Mouse (Mus musculus) midbrain, postnatal 0 days (tissue): ENCODE data around the gene Fam160b1. TPM values are rescaled to one million over a fixed set of nuclear protein-coding genes. Genes with fewer than 3 reads are reported as not detected.

ENCODE experiments used
- ATAC-seq: fragments of 200-750 bp; cut with Nextera tagmentation; 2 replicates; pipeline ENCODE4 v1.8.0; 2017; ENCODE audit warnings: moderate number of reproducible peaks, mild to moderate bottlenecking, moderate TSS enrichment, moderate library complexity; ENCODE audit not compliant: low FRiP score
- DNase-seq: peaks from one replicate; pipeline ENCODE4 v3.0.0-alpha.2; 2015; ENCODE audit warnings: low spot score
- H3K27ac ChIP-seq: fragments of 300-500 bp; sonication (generic); 2 replicates; pipeline ENCODE4 v1.5.1; 2014; ENCODE audit warnings: low read depth, mild to moderate bottlenecking, low read length, mixed read lengths
- H3K27me3 ChIP-seq: fragments of 300-500 bp; sonication (generic); 2 replicates; pipeline ENCODE4 v1.6.1; 2014; ENCODE audit warnings: low read length, control low read depth, mixed read lengths; ENCODE audit not compliant: insufficient read depth
- H3K36me3 ChIP-seq: fragments of 300-500 bp; sonication (generic); 2 replicates; pipeline ENCODE4 v1.6.1; 2014; ENCODE audit warnings: low read length, control low read depth, mixed read lengths; ENCODE audit not compliant: insufficient read depth
- H3K4me1 ChIP-seq: fragments of 300-500 bp; sonication (generic); 2 replicates; pipeline ENCODE4 v1.6.1; 2014; ENCODE audit warnings: mild to moderate bottlenecking, control low read depth, antibody characterized with exemption, low read length, mixed read lengths; ENCODE audit not compliant: insufficient read depth
- H3K4me2 ChIP-seq: fragments of 300-500 bp; sonication (generic); 2 replicates; pipeline ENCODE4 v1.6.1; 2014; ENCODE audit warnings: low read depth, mild to moderate bottlenecking, low read length, mixed read lengths; ENCODE audit not compliant: poor library complexity, severe bottlenecking
- H3K4me3 ChIP-seq: fragments of 300-500 bp; sonication (generic); 2 replicates; pipeline ENCODE4 v1.5.1; 2014; ENCODE audit warnings: low read depth, mild to moderate bottlenecking, low read length, moderate library complexity
- H3K9ac ChIP-seq: fragments of 300-500 bp; sonication (generic); replicated peaks from 2 replicates; pipeline ENCODE4 v1.6.1; 2014; ENCODE audit warnings: mild to moderate bottlenecking, low read length, moderate library complexity, mixed read lengths; ENCODE audit not compliant: poor library complexity, severe bottlenecking
- H3K9me3 ChIP-seq: fragments of 300-500 bp; sonication (generic); 2 replicates; pipeline ENCODE4 v1.6.1; 2016; ENCODE audit warnings: low read length, control low read depth
- CTCF ChIP-seq: IDR thresholded peaks from 2 replicates; pipeline ENCODE4 v1.5.1; 2016; ENCODE audit warnings: antibody characterized with exemption, mild to moderate bottlenecking
- WGBS: fragments of 180-500 bp; shearing (Covaris S2); extraction: QIAGEN DNeasy Blood & Tissue Kit; methylation state at CpG from one replicate; pipeline ENCODE4 v1.1.7; 2014; 5-methylcytosine and 5-hydroxymethylcytosine counted together
- polyA plus RNA-seq: library from polyadenylated mRNA; unstranded; fragments of >200 nt; fragmentation: Nextera tagmentation; extraction: Ambion mirVana; gene quantifications from 2 replicates; pipeline ENCODE4 v1.2.1, GENCODE M21; 2015
- total RNA-seq: library from RNA; depleted of rRNA; stranded (reverse); fragments of >200 nt; gene quantifications from 2 replicates; pipeline ENCODE4 v1.2.3, GENCODE M21; 2014

Fam160b1 gene
- total and polyA plus RNA-seq, 2 experiments from 2014 or later: 11.0 to 19.9 TPM

DNA sequence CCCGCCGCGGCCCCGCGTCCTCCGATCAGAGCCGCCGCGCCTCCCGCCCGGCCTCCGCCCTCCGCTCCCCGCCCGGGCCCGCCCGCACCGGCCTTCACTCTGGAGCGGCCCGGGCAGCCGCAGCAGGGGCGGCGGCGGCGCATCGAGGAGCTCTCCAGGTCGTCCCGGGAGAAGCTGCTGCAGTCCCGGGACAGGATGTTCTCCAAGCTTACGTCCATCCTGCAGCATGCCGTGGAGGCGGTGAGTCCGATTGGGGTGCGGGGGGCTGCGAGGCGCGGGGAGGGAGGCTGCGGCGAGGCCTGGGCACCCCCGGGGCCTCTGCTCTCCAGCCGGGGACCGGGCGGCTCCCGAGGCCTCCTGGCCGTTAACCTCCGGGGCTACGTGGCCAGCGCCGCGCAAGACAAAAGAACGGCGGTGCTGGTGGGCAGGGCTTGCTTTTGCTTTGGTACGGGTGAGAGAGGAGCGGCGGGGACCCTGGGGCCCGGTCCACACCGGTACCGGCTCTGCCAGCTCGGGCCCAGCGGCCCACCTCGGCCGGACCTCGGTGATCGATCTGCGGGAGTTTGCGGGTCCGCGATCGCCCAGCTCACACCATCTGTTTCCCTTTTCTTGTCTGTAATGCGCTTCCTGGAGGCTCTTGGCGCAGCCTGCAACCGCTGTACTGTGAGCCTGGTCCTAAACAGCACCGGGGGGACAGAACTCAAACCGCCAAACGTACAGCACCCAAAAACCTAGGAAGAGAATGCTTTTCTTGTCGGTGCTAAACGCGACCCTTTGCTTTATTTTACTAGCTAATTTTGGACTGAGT is 855 bp downstream of the Fam160b1 start:
- Histone ChIP-seq H3K4me1 (peaks cover 17% of the 10 kb centered on the region), H3K27me3 (no peaks in the 10 kb centered on the region)
- no peak; the same call in none of the 2 replicates for ATAC-seq

GRCm38 (mm10) chr19:57361939-57362307 is 1.4 kb downstream of the Fam160b1 start:
- Histone ChIP-seq H3K36me3 (no peaks in the 10 kb centered on the region), H3K9ac (peak overlapping the region; percentile 99), H3K9me3 (no peaks in the 10 kb centered on the region), H3K27me3 (no peaks in the 10 kb centered on the region), H3K4me3 (peak overlapping the region; percentile 98), H3K4me2 (peak overlapping the region; percentile 64), H3K4me1 (peaks cover 17% of the 10 kb centered on the region), H3K27ac (no peak overlapping the region; the same call in 1 of the 2 replicates)
- TF ChIP-seq CTCF: no peak
- 8% methylated on average over 3 of the region's 3 CpGs for WGBS
- no peak for DNase-seq
- ATAC-seq: no peak

More for the DNA sequence above, 855 bp downstream of the Fam160b1 start:
- Histone ChIP-seq H3K9me3 (no peaks in the 10 kb centered on the region), H3K4me2 (peak overlapping the region; percentile 64), H3K4me3 (peak overlapping the region; percentile 98), H3K27ac (peak overlapping the region; percentile 96), H3K36me3 (no peaks in the 10 kb centered on the region), H3K9ac (peak overlapping the region; percentile 99)
- under 1% methylated on average over 44 of the region's 78 CpGs for WGBS
- TF ChIP-seq CTCF: no peak
- peak; percentile 53 for DNase-seq

- Histone ChIP-seq H3K9me3 (no peaks in the 10 kb centered on the region), H3K4me3 (peak overlapping the region; percentile 10; the same call in 1 of the 2 replicates), H3K27me3 (no peaks in the 10 kb centered on the region), H3K36me3 (no peaks in the 10 kb centered on the region), H3K27ac (no peak overlapping the region), H3K9ac (peak overlapping the region; percentile 24; the same call in 1 of the 2 replicates), H3K4me2 (peak overlapping the region; percentile 64), H3K4me1 (peaks cover 17% of the 10 kb centered on the region)
- ATAC-seq (no peak), DNase-seq (no peak)
- WGBS: 44% methylated on average over 5 of the region's 5 CpGs
- TF ChIP-seq CTCF: no peak
These were observed 2.1 kb downstream of the Fam160b1 start for GRCm38 (mm10) chr19:57362586-57362985.

GRCm38 (mm10) chr19:57363076-57363475 is 2.6 kb downstream of the Fam160b1 start:
- H3K27me3 ChIP-seq: no peaks in the 10 kb centered on the region
- H3K4me2 ChIP-seq: peak overlapping the region; percentile 64
- peaks cover 17% of the 10 kb centered on the region for H3K4me1 ChIP-seq
- H3K9ac ChIP-seq: 0 out of 2 replicates have a peak overlapping the region, but pooled peaks have one; percentile 24
- 33% methylated on average over 7 of the region's 7 CpGs for WGBS
- H3K36me3 ChIP-seq: no peaks in the 10 kb centered on the region
- TF ChIP-seq CTCF: no peak
- ATAC-seq: no peak
- peak overlapping the region; percentile 10; the same call in 1 of the 2 replicates for H3K4me3 ChIP-seq
- H3K9me3 ChIP-seq: no peaks in the 10 kb centered on the region
- no peak overlapping the region for H3K27ac ChIP-seq
- DNase-seq: no peak

GRCm38 (mm10) chr19:57363538-57363937 is 3.1 kb downstream of the Fam160b1 start:
- Histone ChIP-seq H3K9ac (no peak overlapping the region), H3K9me3 (no peaks in the 10 kb centered on the region), H3K4me3 (no peak overlapping the region)

More at GRCm38 (mm10) chr19:57363538-57363937, 3.1 kb downstream of the Fam160b1 start:
- peaks cover 17% of the 10 kb centered on the region for H3K4me1 ChIP-seq
- ATAC-seq: no peak
- no peak for DNase-seq
- peak overlapping the region; percentile 64 for H3K4me2 ChIP-seq
- no peak for TF ChIP-seq CTCF
- H3K27me3 ChIP-seq: no peaks in the 10 kb centered on the region
- no peak overlapping the region for H3K27ac ChIP-seq
- 89% methylated on average over 7 of the region's 7 CpGs for WGBS
- no peaks in the 10 kb centered on the region for H3K36me3 ChIP-seq
